Mouse (Mus musculus): ENCODE data around the gene Adprhl1.

- TF ChIP-seq POLR2A (IDR thresholded peaks at IDR 0.05; ENCODE audit: low read depth, low read length) (no peak), CTCF (IDR thresholded peaks at IDR 0.05; ENCODE audit: extremely low read depth, insufficient read length, insufficient replicate concordance, low read depth, low read length) (no peak)
Measured at GRCm38 (mm10) chr8:13194818-13195217, 59.1 kb downstream of the Adprhl1 start.
